Mouse (Mus musculus) embryonic stem cell, embryonic (primary cell): ENCODE results near the gene Arx.

Experiments
- CTCF ChIA-PET, 4 experiments: fragments of 300-600 bp in 2 of 4; fragments of 350-600 bp in 2 of 4; sonication (Branson Sonifier 250); formaldehyde crosslinking; loops; one replicate each; lab custom pipeline; 2022; ENCODE audit warnings: inconsistent platforms in 2 of 4; lab: Charles Lee
- POLR2A ChIA-PET, 4 experiments: fragments of 300-600 bp in 2 of 4; fragments of 350-600 bp in 2 of 4; sonication (Branson Sonifier 250); formaldehyde crosslinking; loops; one replicate each; lab custom pipeline; 2022; ENCODE audit warnings: antibody characterized with exemption in 4 of 4, inconsistent platforms in 1 of 4; lab: Charles Lee

The Arx gene

DNA sequence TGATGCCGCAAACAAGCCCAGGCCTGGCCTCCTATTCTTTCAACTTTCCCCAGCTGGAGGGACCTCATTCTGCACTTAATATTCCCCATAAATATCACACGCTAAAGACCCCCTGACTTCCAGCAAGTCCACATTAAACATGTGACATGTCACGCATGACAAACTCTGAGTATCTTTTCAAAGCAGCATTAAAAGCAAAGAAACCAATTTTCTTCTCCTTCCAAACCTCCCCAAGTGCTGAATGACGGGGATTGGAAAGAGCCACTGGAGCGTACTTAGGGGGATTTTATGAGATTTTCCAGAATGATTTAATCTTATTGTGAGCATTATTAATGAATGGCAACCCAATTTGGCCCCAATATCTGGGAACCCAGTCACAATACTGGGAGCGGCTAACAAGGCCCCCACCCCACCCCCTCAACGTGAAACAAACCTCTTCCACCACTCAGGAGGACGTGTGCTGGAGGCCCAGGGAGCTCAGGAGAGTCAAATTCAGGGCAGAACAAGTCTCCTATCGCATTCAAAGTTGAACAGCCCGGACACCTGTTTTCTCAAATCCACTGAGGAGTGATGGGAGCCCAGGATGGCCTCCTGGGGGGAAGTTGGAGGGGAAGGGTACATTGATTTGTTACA, 14.1 kb downstream of the Arx start:
- ChIA-PET POLR2A (interaction anchor here in 1 of 4 experiments (1.0 to 2.0 kb wide), 3 partner anchors 8 to 14 kb away, joined by 4 to 5 read pairs (median 4); partner anchors contain the start of gene Arx), CTCF (no interaction called here)

DNA sequence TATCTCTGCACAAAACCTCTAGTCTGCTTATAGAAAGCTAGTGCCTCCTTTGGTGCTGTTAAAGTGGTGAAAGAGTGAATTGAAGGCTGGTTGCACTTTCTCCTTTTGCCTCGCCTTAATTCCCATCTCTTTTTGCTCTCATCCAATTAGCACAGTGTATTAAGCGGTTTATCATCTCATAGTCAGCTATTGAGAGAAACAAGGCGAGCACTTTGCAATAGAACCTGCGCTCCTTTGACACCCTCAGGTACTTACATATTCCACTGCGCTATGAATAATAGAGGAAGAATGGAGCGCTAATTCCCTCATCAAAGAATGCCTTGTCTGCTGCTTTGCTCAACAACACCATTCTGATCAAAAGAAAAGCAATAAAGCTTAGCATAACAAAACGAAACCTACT, 15.6 kb downstream of the Arx start:
- POLR2A ChIA-PET, result interaction anchor here in 1 of 4 experiments (0.5 kb wide), 1 partner anchor 517 kb away, joined by 3 read pairs; no protein-coding TSS in a partner anchor
- CTCF ChIA-PET, result no interaction called here

- POLR2A ChIA-PET, result interaction anchor here in 2 of 4 experiments (0.6 to 3.0 kb wide), 3 partner anchors 7 to 390 kb away, joined by 3 to 7 read pairs (median 4); no protein-coding TSS in a partner anchor
Measured at GRCm38 (mm10) chrX:93305780-93306179, 19.5 kb downstream of the Arx start.

GRCm38 (mm10) chrX:93317577-93317976, 31.3 kb downstream of the Arx start:
- POLR2A ChIA-PET, result interaction anchor here in 1 of 4 experiments (0.6 kb wide), 1 partner anchor 32 kb away, joined by 5 read pairs; no protein-coding TSS in a partner anchor
- CTCF ChIA-PET, result no interaction called here

More at GRCm38 (mm10) chrX:93305780-93306179, 19.5 kb downstream of the Arx start:
- CTCF ChIA-PET, result no interaction called here

DNA sequence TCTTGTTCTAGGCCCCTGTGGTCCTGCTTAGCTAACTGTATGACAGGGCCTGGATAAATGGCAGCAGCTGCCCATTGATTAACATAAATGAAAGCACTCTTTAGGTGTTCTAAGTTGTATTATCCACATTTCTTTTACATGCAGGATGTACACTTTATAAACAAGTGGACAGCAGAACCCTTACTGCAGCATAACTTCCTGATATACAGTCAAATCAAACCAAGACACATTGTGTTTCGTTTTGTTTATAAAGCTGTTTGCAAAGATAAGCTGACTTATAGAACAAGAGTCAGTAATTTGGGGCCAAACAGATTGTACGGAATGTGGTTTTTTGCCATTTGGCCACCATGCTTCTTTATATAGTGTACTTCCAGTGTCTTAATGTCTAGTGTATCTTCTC, 33.7 kb downstream of the Arx start:
- ChIA-PET POLR2A (interaction anchor here in 1 of 4 experiments (1.2 kb wide), 1 partner anchor 21 kb away, joined by 3 read pairs; no protein-coding TSS in a partner anchor), CTCF (no interaction called here)

GRCm38 (mm10) chrX:93321336-93321735, 35.1 kb downstream of the Arx start:
- POLR2A ChIA-PET, result interaction anchor here in 1 of 4 experiments (0.9 kb wide), 1 partner anchor 21 kb away, joined by 3 read pairs; no protein-coding TSS in a partner anchor
- CTCF ChIA-PET, result no interaction called here
